Mouse (Mus musculus): ENCODE results near the gene Nusap1. TPM values are rescaled to one million over a fixed set of nuclear protein-coding genes. Genes with fewer than 3 reads are reported as not detected.
"Not testable (repeated sequence)": the region's sequence is repeated elsewhere in the genome, so short reads cannot be mapped to it uniquely, and the experiment has no call there.

Gene Nusap1
- polyA plus RNA-seq, 1 experiment from 2014 or later: 68.5 TPM

GRCm38 (mm10) chr2:119601027-119601426 is 17.1 kb upstream of the Nusap1 start:
- Histone ChIP-seq H3K36me3 (peaks cover 34% of the 10 kb centered on the region), H3K4me1 (no peaks in the 10 kb centered on the region), H3K27me3 (replicated peaks) (no peaks in the 10 kb centered on the region), H3K4me3 (replicated peaks) (no peak overlapping the region), H3K27ac (no peak overlapping the region), H3K9ac (no peak overlapping the region), H3K4me2 (no peak overlapping the region), H3K9me3 (no peaks in the 10 kb centered on the region)
- WGBS: 85% methylated on average over 4 of the region's 4 CpGs
- ATAC-seq (ENCODE audit: insufficient read depth, low FRiP score, low read depth): no peak

GRCm38 (mm10) chr2:119601575-119601974 is 16.5 kb upstream of the Nusap1 start:
- H3K36me3 ChIP-seq: peaks cover 34% of the 10 kb centered on the region
- 64% methylated on average over 3 of the region's 3 CpGs for WGBS
- H3K9me3 ChIP-seq; H3K4me2 ChIP-seq; H3K9ac ChIP-seq; H3K27me3 ChIP-seq (replicated peaks); H3K4me1 ChIP-seq; H3K27ac ChIP-seq; H3K4me3 ChIP-seq (replicated peaks); ATAC-seq (ENCODE audit: insufficient read depth, low FRiP score, low read depth): not testable (repeated sequence)

GRCm38 (mm10) chr2:119602488-119602887 is 15.6 kb upstream of the Nusap1 start:
- peaks cover 28% of the 10 kb centered on the region for H3K36me3 ChIP-seq
- no peaks in the 10 kb centered on the region for H3K27me3 ChIP-seq (replicated peaks)
- H3K27ac ChIP-seq: no peak overlapping the region
- no peak overlapping the region for H3K9ac ChIP-seq
- no peaks in the 10 kb centered on the region for H3K9me3 ChIP-seq
- ATAC-seq (ENCODE audit: insufficient read depth, low FRiP score, low read depth): no peak
- no peaks in the 10 kb centered on the region for H3K4me1 ChIP-seq
- no peak overlapping the region for H3K4me2 ChIP-seq
- 33% methylated on average over 1 of the region's 1 CpGs for WGBS
- H3K4me3 ChIP-seq (replicated peaks): no peak overlapping the region

- no peak for ATAC-seq (ENCODE audit: insufficient read depth, low FRiP score, low read depth)
- H3K4me2 ChIP-seq: no peak overlapping the region
- H3K9me3 ChIP-seq: no peaks in the 10 kb centered on the region
- WGBS: 51% methylated on average over 2 of the region's 2 CpGs
- H3K4me1 ChIP-seq: no peaks in the 10 kb centered on the region
- H3K27ac ChIP-seq: no peak overlapping the region
- no peak overlapping the region for H3K9ac ChIP-seq
- peaks cover 24% of the 10 kb centered on the region for H3K36me3 ChIP-seq
- H3K27me3 ChIP-seq (replicated peaks): no peaks in the 10 kb centered on the region
- no peak overlapping the region for H3K4me3 ChIP-seq (replicated peaks)
Observed at GRCm38 (mm10) chr2:119603909-119604308, 14.2 kb upstream of the Nusap1 start.

- Histone ChIP-seq H3K4me3 (replicated peaks) (no peak overlapping the region), H3K9ac (no peak overlapping the region), H3K4me1 (no peaks in the 10 kb centered on the region), H3K36me3 (peaks cover 17% of the 10 kb centered on the region), H3K27me3 (replicated peaks) (no peaks in the 10 kb centered on the region), H3K9me3 (no peaks in the 10 kb centered on the region), H3K4me2 (no peak overlapping the region), H3K27ac (no peak overlapping the region)
- 79% methylated on average over 6 of the region's 6 CpGs for WGBS
- ATAC-seq (ENCODE audit: insufficient read depth, low FRiP score, low read depth): peak; percentile 82; the same call in 1 of the 2 replicates
Observed at GRCm38 (mm10) chr2:119605361-119605973, 12.6 kb upstream of the Nusap1 start.

- Histone ChIP-seq H3K36me3 (peaks cover 16% of the 10 kb centered on the region), H3K4me3 (replicated peaks) (no peak overlapping the region)
Observed at GRCm38 (mm10) chr2:119607023-119607422, 11.1 kb upstream of the Nusap1 start.

GRCm38 (mm10) chr2:119617841-119618198 is 278 bp upstream of the Nusap1 start:
- H3K4me3 ChIP-seq (replicated peaks): peak overlapping the region; percentile 90
- 0 out of 2 replicates have a peak, but pooled peaks cover 7% of the 10 kb centered on the region for H3K4me1 ChIP-seq
- peak overlapping the region; percentile 45; the same call in 1 of the 2 replicates for H3K9ac ChIP-seq
- H3K9me3 ChIP-seq: no peaks in the 10 kb centered on the region
- peak overlapping the region; percentile 82 for H3K4me2 ChIP-seq
- ATAC-seq (ENCODE audit: insufficient read depth, low FRiP score, low read depth): peak; percentile 57
- no peaks in the 10 kb centered on the region for H3K36me3 ChIP-seq
- H3K27ac ChIP-seq: peak overlapping the region; percentile 46
- H3K27me3 ChIP-seq (replicated peaks): no peaks in the 10 kb centered on the region
- WGBS: under 1% methylated on average over 13 of the region's 13 CpGs

More at GRCm38 (mm10) chr2:119607023-119607422, 11.1 kb upstream of the Nusap1 start:
- Histone ChIP-seq H3K4me2 (no peak overlapping the region), H3K4me1 (no peaks in the 10 kb centered on the region), H3K27ac (no peak overlapping the region), H3K27me3 (replicated peaks) (no peaks in the 10 kb centered on the region), H3K9me3 (no peaks in the 10 kb centered on the region), H3K9ac (no peak overlapping the region)
- peak; percentile 38; the same call in 1 of the 2 replicates for ATAC-seq (ENCODE audit: insufficient read depth, low FRiP score, low read depth)
- WGBS: 87% methylated on average over 4 of the region's 4 CpGs

- ATAC-seq (ENCODE audit: insufficient read depth, low FRiP score, low read depth); H3K4me1 ChIP-seq; H3K9me3 ChIP-seq; H3K27me3 ChIP-seq (replicated peaks); H3K36me3 ChIP-seq: not testable (repeated sequence)
- Histone ChIP-seq H3K27ac (peak overlapping the region; percentile 59), H3K4me2 (peak overlapping the region; percentile 82), H3K4me3 (replicated peaks) (peak overlapping the region; percentile 90), H3K9ac (peak overlapping the region; percentile 39; the same call in 1 of the 2 replicates)
- WGBS: 8% methylated on average over 6 of the region's 6 CpGs
Observed at GRCm38 (mm10) chr2:119619002-119619401, 904 bp downstream of the Nusap1 start.

GRCm38 (mm10) chr2:119621302-119621701 is 3.2 kb downstream of the Nusap1 start:
- WGBS: 90% methylated on average over 2 of the region's 2 CpGs
- no peak overlapping the region for H3K4me3 ChIP-seq (replicated peaks)
- ATAC-seq (ENCODE audit: insufficient read depth, low FRiP score, low read depth): no peak
- no peak overlapping the region for H3K27ac ChIP-seq
- H3K9ac ChIP-seq: no peak overlapping the region
- no peaks in the 10 kb centered on the region; the same call in 1 of the 2 replicates for H3K36me3 ChIP-seq
- H3K27me3 ChIP-seq (replicated peaks): no peaks in the 10 kb centered on the region
- peak overlapping the region; percentile 21; the same call in 1 of the 2 replicates for H3K4me2 ChIP-seq
- no peaks in the 10 kb centered on the region for H3K9me3 ChIP-seq
- H3K4me1 ChIP-seq: 0 out of 2 replicates have a peak, but pooled peaks cover 7% of the 10 kb centered on the region

GRCm38 (mm10) chr2:119636781-119637180 is 18.7 kb downstream of the Nusap1 start:
- Histone ChIP-seq H3K9ac (no peak overlapping the region), H3K9me3 (no peaks in the 10 kb centered on the region), H3K4me2 (no peak overlapping the region), H3K27me3 (replicated peaks) (no peaks in the 10 kb centered on the region), H3K27ac (no peak overlapping the region), H3K36me3 (peaks cover 67% of the 10 kb centered on the region), H3K4me1 (no peaks in the 10 kb centered on the region), H3K4me3 (replicated peaks) (no peak overlapping the region)
- 89% methylated on average over 1 of the region's 1 CpGs for WGBS
- no peak for ATAC-seq (ENCODE audit: insufficient read depth, low FRiP score, low read depth)

GRCm38 (mm10) chr2:119641214-119641912 is 23.3 kb downstream of the Nusap1 start:
- Histone ChIP-seq H3K4me3 (replicated peaks) (no peak overlapping the region), H3K27me3 (replicated peaks) (no peaks in the 10 kb centered on the region), H3K9me3 (no peaks in the 10 kb centered on the region), H3K4me1 (no peaks in the 10 kb centered on the region), H3K9ac (no peak overlapping the region), H3K36me3 (peaks cover 69% of the 10 kb centered on the region), H3K4me2 (no peak overlapping the region), H3K27ac (no peak overlapping the region)
- no peak for ATAC-seq (ENCODE audit: insufficient read depth, low FRiP score, low read depth)
- WGBS: 91% methylated on average over 5 of the region's 5 CpGs

- Histone ChIP-seq H3K9me3 (no peaks in the 10 kb centered on the region), H3K27me3 (replicated peaks) (no peaks in the 10 kb centered on the region), H3K4me2 (no peak overlapping the region), H3K36me3 (peaks cover 62% of the 10 kb centered on the region), H3K27ac (no peak overlapping the region), H3K4me1 (no peaks in the 10 kb centered on the region), H3K9ac (no peak overlapping the region), H3K4me3 (replicated peaks) (no peak overlapping the region)
- WGBS: 91% methylated on average over 5 of the region's 5 CpGs
- ATAC-seq (ENCODE audit: insufficient read depth, low FRiP score, low read depth): no peak
Observed at GRCm38 (mm10) chr2:119644254-119644653, 26.2 kb downstream of the Nusap1 start.

All from stomach, embryonic 15.5 days (tissue).